Mouse (Mus musculus): ENCODE measurements around the gene Olfr332. TPM values are rescaled to one million over a fixed set of nuclear protein-coding genes. Genes with fewer than 3 reads are reported as not detected.

Gene Olfr332
- total RNA-seq (2023): not detected in 2 replicates

GRCm38 (mm10) chr11:58492455-58492854, at the start of gene Olfr332:
Gene Olfr332 (minus strand): TSS chr11:58492555.

GRCm38 (mm10) chr11:58534736-58535135, 42.4 kb upstream of the Olfr332 start, which contains the start of gene Olfr330:
Gene Olfr330 (minus strand): TSS chr11:58534836.

GRCm38 (mm10) chr11:58502472-58502871, 10.1 kb upstream of the Olfr332 start, which contains the start of gene Olfr331:
Gene Olfr331 (minus strand): TSS chr11:58502572.

GRCm38 (mm10) chr11:58462170-58462569, 30.2 kb downstream of the Olfr332 start, which contains the start of gene Olfr30:
Gene Olfr30 (minus strand): TSS chr11:58462270.

GRCm38 (mm10) chr11:58452759-58453158, 39.6 kb downstream of the Olfr332 start, which contains the start of gene Lypd9:
Gene Lypd9 (minus strand): TSS chr11:58452923.

Other genes with a start within 250 kb of the Olfr332 start
- gene 4930438A08Rik, start 217.8 kb downstream of the Olfr332 start, total RNA-seq (2023): 84.1 and 93.8 TPM in 2 replicates
- 9.9 and 13.5 TPM in 2 replicates for gene Zfp692, start 185.5 kb downstream of the Olfr332 start, total RNA-seq (2023)
- 13.5 and 20.9 TPM in 2 replicates for gene Zfp672, start 162.2 kb downstream of the Olfr332 start, total RNA-seq (2023)
- gene Sh3bp5l, start 161.8 kb downstream of the Olfr332 start, total RNA-seq (2023): 26.4 and 32.8 TPM in 2 replicates
- not detected in 2 replicates for gene Lypd8, start 113.5 kb downstream of the Olfr332 start, total RNA-seq (2023)
- gene 1810065E05Rik, start 71.4 kb downstream of the Olfr332 start, total RNA-seq (2023): not detected in 2 replicates
- not detected in 2 replicates for gene Gm12253, start 60.0 kb downstream of the Olfr332 start, total RNA-seq (2023)
- gene Lypd9, start 39.6 kb downstream of the Olfr332 start, total RNA-seq (2023): not detected in 2 replicates
- not detected in 2 replicates for gene Olfr30, start 30.3 kb downstream of the Olfr332 start, total RNA-seq (2023)
- gene Olfr331, start 10.0 kb upstream of the Olfr332 start, total RNA-seq (2023): not detected in 2 replicates
- not detected in 2 replicates for gene Olfr330, start 42.3 kb upstream of the Olfr332 start, total RNA-seq (2023)
- not detected in 2 replicates for gene Olfr329-ps, start 53.9 kb upstream of the Olfr332 start, total RNA-seq (2023)
- 0.18 and 0.32 TPM in 2 replicates for gene Olfr328, start 63.1 kb upstream of the Olfr332 start, total RNA-seq (2023)
- not detected in 2 replicates for gene Olfr224, start 78.0 kb upstream of the Olfr332 start, total RNA-seq (2023)
- not detected in 2 replicates for gene Olfr325, start 85.2 kb upstream of the Olfr332 start, total RNA-seq (2023)
- gene Olfr324, start 102.6 kb upstream of the Olfr332 start, total RNA-seq (2023): not detected in 2 replicates
- not detected in 2 replicates for gene 2210407C18Rik, start 123.5 kb upstream of the Olfr332 start, total RNA-seq (2023)
- not detected in 2 replicates for gene Olfr323, start 137.9 kb upstream of the Olfr332 start, total RNA-seq (2023)
- gene Trim58, start 147.9 kb upstream of the Olfr332 start, total RNA-seq (2023): 0.29 and 0.41 TPM in 2 replicates
- not detected in 2 replicates for gene Olfr322, start 166.2 kb upstream of the Olfr332 start, total RNA-seq (2023)
- gene Olfr320, start 188.5 kb upstream of the Olfr332 start, total RNA-seq (2023): not detected in 2 replicates
- gene Olfr319, start 206.6 kb upstream of the Olfr332 start, total RNA-seq (2023): not detected in 2 replicates
- gene Olfr318, start 231.5 kb upstream of the Olfr332 start, total RNA-seq (2023): 0.13 and 0.25 TPM in 2 replicates
- gene Olfr317, start 246.7 kb upstream of the Olfr332 start, total RNA-seq (2023): not detected in 2 replicates

Measured in neutrophil, adult 65 days (primary cell).